Mouse (Mus musculus): ENCODE results near the gene Mllt6.

GRCm38 (mm10) chr11:97664771-97665240 lies 1.6 kb downstream of the Mllt6 start:
- no peak; the same call in 1 of the 2 replicates for TF ChIP-seq CTCF (IDR thresholded peaks at IDR 0.05; ENCODE audit: insufficient read depth, low read length)
- TF ChIP-seq POLR2A (IDR thresholded peaks at IDR 0.05; ENCODE audit: borderline replicate concordance, extremely low read depth, low read depth, low read length): no peak
